Mouse (Mus musculus) adrenal gland (tissue): ENCODE measurements around the gene Arap1.

ENCODE experiments used
- intact Hi-C: fragments of 180-260 bp; cut with DNase I; formaldehyde crosslinking; loops from one replicate; pipeline ENCODE4 v1.15.1; 2025

Gene Arap1

GRCm38 (mm10) chr7:101361021-101361420 is 13.2 kb downstream of the Arap1 start:
- intact Hi-C loops: no loop called here

- intact Hi-C loops: no loop called here
These were observed 13.9 kb downstream of the Arap1 start for GRCm38 (mm10) chr7:101361767-101362166.

- intact Hi-C loops: no loop called here
These were observed 14.9 kb downstream of the Arap1 start for GRCm38 (mm10) chr7:101362791-101363191.

- intact Hi-C loops: no loop called here
These were observed 16.0 kb downstream of the Arap1 start for GRCm38 (mm10) chr7:101363914-101364313.

GRCm38 (mm10) chr7:101367901-101368852 is 20.3 kb downstream of the Arap1 start:
- intact Hi-C loops: no loop called here

- intact Hi-C loops: loop anchor here (5.0 kb wide), 1 partner anchor 307 kb away; no protein-coding TSS in a partner anchor
These were observed 21.8 kb downstream of the Arap1 start for GRCm38 (mm10) chr7:101369666-101370065.

- intact Hi-C loops: loop anchor here (2.0 to 5.0 kb wide), 2 partner anchors 62 to 311 kb away; no protein-coding TSS in a partner anchor
These were observed 25.2 kb downstream of the Arap1 start for GRCm38 (mm10) chr7:101373082-101373481.

GRCm38 (mm10) chr7:101374155-101374554 is 26.3 kb downstream of the Arap1 start:
- intact Hi-C loops: loop anchor here (5.0 kb wide), 1 partner anchor 312 kb away; no protein-coding TSS in a partner anchor

- intact Hi-C loops: no loop called here
These were observed 29.0 kb downstream of the Arap1 start for GRCm38 (mm10) chr7:101376701-101377340.

GRCm38 (mm10) chr7:101377741-101378262 is 29.9 kb downstream of the Arap1 start:
- intact Hi-C loops: no loop called here

GRCm38 (mm10) chr7:101378285-101378684 is 30.4 kb downstream of the Arap1 start:
- intact Hi-C loops: no loop called here

GRCm38 (mm10) chr7:101378796-101379465 is 31.1 kb downstream of the Arap1 start:
- intact Hi-C loops: no loop called here

- intact Hi-C loops: no loop called here
These were observed 31.9 kb downstream of the Arap1 start for GRCm38 (mm10) chr7:101379732-101380131.

GRCm38 (mm10) chr7:101381512-101381911 is 33.6 kb downstream of the Arap1 start:
- intact Hi-C loops: no loop called here

- intact Hi-C loops: no loop called here
These were observed 34.5 kb downstream of the Arap1 start for GRCm38 (mm10) chr7:101382378-101382777.

- intact Hi-C loops: no loop called here
These were observed 35.9 kb downstream of the Arap1 start for GRCm38 (mm10) chr7:101383756-101384155.

- intact Hi-C loops: no loop called here
These were observed 37.1 kb downstream of the Arap1 start for GRCm38 (mm10) chr7:101384931-101385330.

GRCm38 (mm10) chr7:101385331-101385733 is 37.5 kb downstream of the Arap1 start:
- intact Hi-C loops: no loop called here

- intact Hi-C loops: no loop called here
These were observed 38.1 kb downstream of the Arap1 start for GRCm38 (mm10) chr7:101385866-101386452.

- intact Hi-C loops: no loop called here
These were observed 41.4 kb downstream of the Arap1 start for GRCm38 (mm10) chr7:101389256-101389655.

- intact Hi-C loops: no loop called here
These were observed 44.1 kb downstream of the Arap1 start for GRCm38 (mm10) chr7:101391909-101392479.
